Mouse (Mus musculus): Measurements from ENCODE around the gene Tmem260.

- TF ChIP-seq CTCF (IDR thresholded peaks at IDR 0.05; ENCODE audit: control insufficient read depth, insufficient read depth, insufficient replicate concordance, low read depth, low read length) (no peak), POLR2A (IDR thresholded peaks at IDR 0.05; ENCODE audit: control insufficient read depth, low read depth, low read length) (no peak)
Measured at GRCm38 (mm10) chr14:48406086-48406485, 39.8 kb upstream of the Tmem260 start.
